Mouse (Mus musculus): ENCODE measurements around the gene Med16.

Med16 gene

GRCm38 (mm10) chr10:79933145-79933679, 24.5 kb upstream of the Med16 start:
- DNase-seq (ENCODE audit: low read depth, low spot score) = no peak

DNA sequence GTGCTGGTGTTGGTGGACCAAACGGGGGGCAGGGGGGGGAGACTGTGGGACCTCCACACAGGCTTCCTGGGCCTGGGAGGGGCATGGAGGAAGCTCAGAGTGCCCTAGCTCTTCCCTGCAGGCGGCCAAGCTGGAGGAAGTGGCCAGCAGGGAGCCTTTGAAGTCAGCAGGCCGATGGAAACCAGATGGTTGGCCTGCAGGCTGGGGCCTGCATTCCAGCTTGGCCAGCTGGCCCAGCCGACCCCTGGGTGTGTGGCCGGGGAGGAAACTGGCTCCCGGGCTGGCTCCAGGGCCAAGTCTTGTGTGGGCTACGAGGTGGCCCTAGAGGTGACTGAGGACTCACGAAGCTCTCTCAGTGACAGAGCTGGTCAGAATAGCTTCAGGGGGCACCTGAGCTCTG, 24.0 kb upstream of the Med16 start:
- no peak for DNase-seq (ENCODE audit: low read depth, low spot score)

DNA sequence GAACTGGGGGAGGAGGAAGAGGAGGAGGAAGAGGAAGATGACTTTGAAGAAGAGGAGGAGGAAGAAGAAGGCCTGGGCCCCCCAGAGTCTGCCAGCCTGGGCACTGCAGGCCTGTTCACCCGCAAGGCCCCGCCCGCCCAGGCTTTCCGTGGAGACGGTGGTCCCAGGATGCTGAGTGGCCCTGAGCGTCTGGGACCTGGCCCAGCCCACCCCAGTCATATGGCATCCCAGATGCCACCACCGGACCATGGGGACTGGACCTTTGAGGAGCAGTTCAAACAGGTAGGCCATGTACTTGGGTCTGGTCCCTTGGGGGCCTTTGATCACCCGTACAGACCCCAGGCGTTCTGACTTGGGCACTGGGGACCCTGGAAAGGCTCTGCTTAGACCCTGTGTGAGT, 23.1 kb upstream of the Med16 start:
- no peak for DNase-seq (ENCODE audit: low read depth, low spot score)

- DNase-seq (ENCODE audit: low read depth, low spot score) = no peak
Observed at GRCm38 (mm10) chr10:79930826-79931186, 22.1 kb upstream of the Med16 start.

GRCm38 (mm10) chr10:79929967-79930825, 21.5 kb upstream of the Med16 start:
- no peak for DNase-seq (ENCODE audit: low read depth, low spot score)

- no peak for DNase-seq (ENCODE audit: low read depth, low spot score)
Observed at GRCm38 (mm10) chr10:79928907-79929701, 20.4 kb upstream of the Med16 start.

DNA sequence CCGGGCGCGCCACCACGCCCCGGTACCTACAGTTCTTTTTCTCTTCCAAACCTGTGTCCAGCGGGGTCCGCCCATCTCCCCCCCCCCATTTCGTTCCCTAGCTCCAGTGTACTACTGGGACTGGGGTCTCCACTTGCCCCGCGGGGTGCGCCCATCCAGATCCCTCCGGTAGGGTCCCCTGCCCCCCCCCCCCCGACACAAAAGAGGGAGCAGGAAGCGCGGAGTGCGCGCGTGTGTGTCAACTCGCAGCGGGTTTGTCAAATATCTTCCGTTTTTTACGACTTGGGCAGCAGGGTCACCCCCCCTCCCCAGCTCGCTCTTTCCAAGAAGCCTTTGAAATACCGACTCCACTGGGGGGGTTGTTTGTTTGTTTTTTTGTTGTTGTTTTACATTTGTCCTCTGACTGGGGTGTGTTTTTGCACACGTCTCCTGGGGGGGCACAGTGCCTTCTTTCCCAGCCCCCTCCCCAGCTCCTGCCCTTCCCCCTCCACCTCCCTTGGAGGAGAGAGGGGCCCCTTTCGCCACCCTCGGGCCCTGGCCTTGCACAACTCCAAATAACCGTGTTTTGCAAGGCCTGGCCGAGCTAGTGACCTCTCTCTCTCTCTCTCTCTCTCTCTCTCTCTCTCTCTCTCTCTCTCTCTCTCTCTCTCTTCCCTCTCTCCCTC, 19.4 kb upstream of the Med16 start:
- no peak for DNase-seq (ENCODE audit: low read depth, low spot score)

- DNase-seq (ENCODE audit: low read depth, low spot score) = no peak
Observed at GRCm38 (mm10) chr10:79927324-79928029, 18.8 kb upstream of the Med16 start.

- peak; percentile 62 for DNase-seq (ENCODE audit: low read depth, low spot score)
Observed at GRCm38 (mm10) chr10:79926491-79927323, 18.0 kb upstream of the Med16 start, which contains the start of gene Arid3a. Gene Arid3a, plus strand, starts transcription at chr10:79927043.

GRCm38 (mm10) chr10:79925785-79926490, 17.2 kb upstream of the Med16 start:
- no peak for DNase-seq (ENCODE audit: low read depth, low spot score)

DNA sequence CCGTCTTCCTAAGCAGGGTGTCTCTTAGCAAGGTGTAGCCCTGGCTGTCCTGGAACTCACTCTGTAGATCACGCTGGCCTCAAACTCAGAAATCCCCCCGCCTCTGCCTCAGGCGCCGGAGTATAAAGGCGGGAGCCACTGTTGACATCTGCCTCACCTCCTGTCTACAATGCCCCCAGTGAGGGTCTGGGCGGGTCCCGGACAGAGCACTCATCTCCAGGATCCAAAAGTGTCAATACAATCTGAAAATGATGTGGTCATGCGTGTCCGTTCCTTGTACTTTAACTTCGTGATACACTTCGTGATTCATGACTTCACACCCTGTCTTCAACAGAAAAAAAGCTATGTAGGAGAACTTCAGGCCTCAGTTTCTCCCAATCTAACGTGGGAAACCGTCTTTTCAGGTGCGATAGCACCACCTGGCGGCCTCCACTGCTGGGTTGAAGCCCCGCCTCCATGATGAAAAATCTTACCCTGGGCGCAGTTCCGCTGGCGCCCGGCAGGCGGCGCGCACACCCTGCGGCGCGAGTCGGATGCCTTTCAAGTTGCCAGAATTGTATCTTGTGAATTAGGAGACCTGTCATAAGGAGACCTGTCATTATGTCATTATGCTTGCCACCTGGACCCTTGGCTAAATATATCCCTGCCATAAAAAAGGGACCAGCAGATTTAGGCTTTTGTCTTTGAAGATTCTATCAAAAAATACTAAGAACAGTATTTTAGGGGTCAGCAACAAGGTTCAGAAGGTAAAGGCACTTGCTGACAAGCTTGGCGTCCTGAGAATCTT, 16.5 kb upstream of the Med16 start:
- DNase-seq (ENCODE audit: low read depth, low spot score) = peak; percentile 82

DNA sequence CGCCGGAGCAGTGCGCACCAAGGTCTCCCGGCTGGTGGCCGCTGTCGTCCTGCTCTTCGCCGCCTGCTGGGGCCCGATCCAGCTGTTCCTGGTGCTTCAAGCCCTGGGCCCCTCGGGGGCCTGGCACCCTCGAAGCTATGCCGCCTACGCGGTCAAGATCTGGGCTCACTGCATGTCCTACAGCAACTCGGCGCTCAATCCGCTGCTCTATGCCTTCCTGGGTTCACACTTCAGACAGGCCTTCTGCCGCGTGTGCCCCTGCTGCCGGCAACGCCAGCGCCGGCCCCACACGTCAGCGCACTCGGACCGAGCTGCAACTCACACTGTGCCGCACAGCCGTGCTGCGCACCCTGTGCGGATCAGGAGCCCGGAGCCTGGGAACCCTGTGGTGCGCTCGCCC, 12.8 kb upstream of the Med16 start:
- no peak for DNase-seq (ENCODE audit: low read depth, low spot score)

DNA sequence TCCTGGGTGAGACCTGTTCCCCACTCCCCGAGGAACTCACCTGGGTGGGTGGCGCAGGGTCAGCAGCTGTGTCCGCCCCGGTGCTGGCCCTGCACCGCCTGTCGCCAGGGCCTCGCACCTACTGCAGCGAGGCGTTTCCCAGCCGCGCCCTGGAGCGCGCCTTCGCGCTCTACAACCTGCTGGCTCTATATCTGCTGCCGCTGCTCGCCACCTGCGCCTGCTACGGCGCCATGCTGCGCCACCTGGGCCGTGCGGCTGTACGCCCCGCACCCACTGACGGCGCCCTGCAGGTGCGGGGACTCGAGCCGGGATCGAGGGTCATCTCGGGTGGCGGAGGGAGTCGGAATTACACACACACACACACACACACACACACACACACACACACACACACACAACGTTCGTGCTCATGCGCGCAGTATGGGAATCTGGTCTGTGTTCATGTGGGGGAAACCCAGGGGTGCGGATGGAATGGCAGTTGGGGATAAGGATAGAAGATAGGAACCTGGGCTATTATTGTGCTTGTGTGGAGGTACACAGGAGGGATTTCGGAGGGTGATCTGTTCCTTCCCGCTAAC, 12.3 kb upstream of the Med16 start, which contains the start of gene R3hdm4:
Gene R3hdm4, minus strand, starts transcription at position 251 of the 578 bp plus-strand sequence.
- no peak for DNase-seq (ENCODE audit: low read depth, low spot score)

- DNase-seq (ENCODE audit: low read depth, low spot score) = no peak
Observed at GRCm38 (mm10) chr10:79920056-79920890, 11.6 kb upstream of the Med16 start.

DNA sequence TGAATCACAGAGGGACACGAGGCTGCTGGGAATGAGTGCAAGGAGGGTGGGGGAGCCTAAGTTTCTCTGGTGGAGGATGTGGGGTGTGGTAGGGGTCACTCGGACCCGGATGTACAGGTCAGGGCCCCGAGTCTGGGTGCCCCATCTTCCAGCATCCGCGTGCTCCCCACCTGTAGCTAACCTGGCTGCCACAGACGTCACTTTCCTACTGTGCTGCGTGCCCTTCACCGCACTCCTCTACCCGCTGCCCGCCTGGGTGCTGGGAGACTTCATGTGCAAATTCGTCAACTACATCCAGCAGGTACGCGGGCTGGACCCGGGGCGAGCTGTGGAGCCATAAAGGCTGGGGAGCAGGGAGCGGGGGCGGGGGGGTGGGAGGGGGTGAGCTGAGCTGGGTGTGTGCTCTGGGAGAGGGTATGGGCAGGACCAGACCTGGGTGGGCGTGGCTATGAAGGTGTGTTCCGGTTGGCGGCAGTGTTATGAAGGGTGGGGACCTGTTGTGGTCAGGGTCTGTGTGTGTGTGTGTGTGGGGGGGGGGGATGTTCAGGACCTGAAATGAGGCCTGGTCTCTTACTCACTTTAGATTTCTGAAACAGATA, 10.6 kb upstream of the Med16 start:
- DNase-seq (ENCODE audit: low read depth, low spot score) = no peak

- DNase-seq (ENCODE audit: low read depth, low spot score) = no peak
Observed at GRCm38 (mm10) chr10:79918231-79919078, 9.7 kb upstream of the Med16 start.
